Mouse (Mus musculus) adrenal gland (tissue): ENCODE measurements around the gene Ocrl.

Experiments
- intact Hi-C: fragments of 180-260 bp; cut with DNase I; formaldehyde crosslinking; loops from one replicate; pipeline ENCODE4 v1.15.1; 2025
- long read RNA-seq, 2 experiments: library from polyadenylated mRNA; unstranded; transcript quantifications; one replicate each; pipeline ENCODE4 v2.0.0; 2020; ENCODE audit warnings: borderline replicate concordance in 1 of 2; ENCODE audit not compliant: insufficient replicate concordance in 1 of 2

The Ocrl gene
- long read RNA-seq, experiment 1, partial matches to known transcripts: 0 of 11 reads
- long read RNA-seq, experiment 1, other reads (novel, unspliced or antisense): 10 of 11 reads
- long read RNA-seq, experiment 2, partial matches to known transcripts: 5 of 13 reads
- long read RNA-seq, experiment 2, other reads (novel, unspliced or antisense): 6 of 13 reads

DNA sequence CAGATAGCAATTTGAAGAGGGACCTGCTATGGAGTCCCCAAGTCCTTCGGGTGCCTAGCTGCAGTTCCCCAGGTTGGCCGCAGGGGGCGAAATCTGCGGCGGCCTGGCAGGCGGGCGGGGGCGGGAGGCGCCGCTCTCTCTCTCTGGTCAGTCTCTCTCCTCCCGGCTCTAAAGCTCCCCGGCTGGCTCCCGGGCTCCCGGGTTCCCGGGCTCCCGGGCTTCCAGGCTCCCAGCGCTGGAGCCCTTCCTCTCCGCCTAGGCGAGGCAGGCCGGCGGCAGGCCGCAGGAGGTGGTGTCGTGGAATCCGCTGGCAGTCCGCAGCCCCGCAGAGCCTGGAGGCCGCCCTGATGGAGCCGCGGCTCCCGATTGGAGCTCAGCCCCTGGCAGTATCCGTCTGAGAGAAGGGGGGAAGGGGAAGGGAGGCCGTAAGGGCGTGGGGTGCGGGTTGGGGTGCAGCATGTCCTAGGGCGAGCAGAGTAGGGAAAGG, at the start of gene Ocrl:
TSS of gene Ocrl (plus strand) at position 82 of the 487 bp plus-strand sequence.
- intact Hi-C loops: no loop called here

DNA sequence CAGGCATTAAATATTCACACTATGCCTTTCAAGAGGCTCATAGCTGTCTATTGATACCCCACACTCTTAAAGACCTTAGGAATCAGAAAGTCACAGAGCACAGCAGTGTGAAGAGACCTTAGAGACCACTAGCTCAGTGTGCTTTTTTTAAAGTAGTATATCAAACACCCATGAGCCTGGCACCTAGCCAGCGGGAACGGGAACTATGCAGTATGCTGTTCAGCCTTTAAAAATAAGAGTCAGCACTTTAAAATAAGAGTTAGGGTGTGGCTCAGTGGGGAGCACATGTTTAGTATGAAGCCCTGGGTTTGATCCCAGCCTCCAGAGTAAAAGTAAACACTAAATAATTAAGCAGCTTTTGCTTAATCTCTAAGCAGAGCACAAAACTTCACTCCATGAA, 32.1 kb upstream of the Ocrl start:
- intact Hi-C loops: no loop called here

DNA sequence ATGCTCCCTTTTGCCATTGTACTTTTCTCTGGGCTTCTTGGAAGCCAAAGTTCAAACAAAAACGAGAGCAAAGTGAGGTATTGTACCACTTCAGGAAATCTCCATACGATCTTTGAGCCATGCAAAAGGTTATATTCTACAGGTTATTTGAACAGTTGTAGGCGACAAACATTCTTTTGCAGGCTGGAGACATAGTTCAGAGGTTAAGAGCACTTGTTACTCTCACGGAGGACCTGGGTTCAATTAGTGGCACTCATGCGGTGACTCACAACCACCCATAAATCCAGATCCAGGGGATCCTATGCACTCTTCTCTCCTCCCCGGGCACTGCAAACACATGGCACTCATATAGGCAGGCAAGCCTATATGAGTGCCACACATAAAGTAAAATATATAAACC, 29.4 kb upstream of the Ocrl start:
- intact Hi-C loops: no loop called here

DNA sequence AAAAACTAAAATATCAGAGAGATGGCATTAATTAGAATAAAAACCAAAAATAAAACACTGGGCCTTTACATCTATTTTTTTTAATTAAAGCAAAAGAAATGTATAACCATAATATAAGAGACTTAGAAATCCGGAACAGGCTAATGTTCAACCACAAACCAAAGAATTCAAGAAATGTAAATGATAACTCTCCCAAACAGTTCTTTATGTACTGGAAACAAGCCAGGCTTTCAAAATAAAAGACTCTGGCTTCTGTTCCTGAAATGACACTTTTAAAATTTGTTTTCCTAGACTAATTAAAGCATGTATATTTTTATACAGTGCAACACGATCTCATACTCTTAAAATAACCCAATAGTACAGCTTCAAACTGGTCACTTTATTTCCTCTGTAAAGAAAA, 24.8 kb upstream of the Ocrl start:
- intact Hi-C loops: no loop called here

DNA sequence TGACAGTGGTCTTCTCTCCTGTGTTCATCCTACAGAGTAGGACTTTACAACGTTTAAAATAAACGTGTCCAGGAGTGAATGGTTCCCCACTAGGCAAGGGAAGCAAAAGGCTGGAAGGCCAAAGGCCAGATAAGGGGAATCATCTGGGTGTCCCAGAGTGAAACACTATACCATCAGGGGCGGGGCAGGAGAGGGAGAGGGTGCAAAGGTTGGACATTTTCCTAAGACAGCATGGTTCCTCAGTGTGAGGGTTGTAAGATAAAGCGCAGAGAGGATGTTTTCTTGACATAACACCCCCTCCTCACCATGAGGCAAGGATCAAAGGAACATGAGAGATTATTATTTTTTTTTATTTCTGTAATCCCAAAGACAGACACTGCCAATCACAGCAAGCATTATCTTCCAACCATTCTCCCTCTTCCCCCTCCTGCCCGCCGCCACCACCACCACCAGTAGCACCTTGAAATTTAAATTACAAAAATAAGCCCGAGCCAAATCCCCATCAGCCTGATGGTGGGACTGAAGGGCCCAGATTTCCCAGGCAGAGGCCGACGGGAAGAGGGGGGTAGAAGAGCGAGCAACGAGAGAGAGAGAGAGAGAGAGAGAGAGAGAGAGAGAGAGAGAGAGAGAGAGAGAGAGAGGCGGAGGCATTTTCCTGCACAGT, 20.8 kb upstream of the Ocrl start:
- intact Hi-C loops: loop anchor here (10.0 kb wide), 1 partner anchor 187 kb away; no protein-coding TSS in a partner anchor

DNA sequence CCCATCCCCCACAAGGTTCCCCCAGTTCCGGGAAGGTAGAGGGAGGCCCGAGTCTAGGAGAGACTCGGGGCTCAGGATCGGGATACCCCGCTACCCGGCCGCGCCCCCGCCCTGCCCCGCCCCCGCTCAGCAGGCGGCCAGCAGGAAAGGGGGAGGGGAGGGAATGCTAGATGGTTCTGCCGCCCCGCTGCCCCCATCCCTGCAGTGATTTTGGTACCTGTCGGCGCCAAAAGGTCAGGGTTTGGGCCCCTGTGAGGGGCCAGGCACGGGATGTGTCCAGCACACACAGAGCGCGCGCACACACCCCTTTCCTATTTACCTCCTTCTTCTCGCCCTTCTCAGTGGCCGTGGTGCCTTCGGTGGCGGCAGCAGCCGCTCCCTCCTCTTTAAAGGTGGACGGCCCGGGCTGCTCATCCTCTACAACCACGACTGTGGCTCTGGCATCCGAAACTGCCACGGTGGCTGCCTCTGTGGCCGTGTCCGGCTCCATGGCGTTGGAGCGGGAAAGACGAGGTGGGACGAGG, 20.2 kb upstream of the Ocrl start:
- intact Hi-C loops: loop anchor here (10.0 kb wide), 1 partner anchor 187 kb away; no protein-coding TSS in a partner anchor

DNA sequence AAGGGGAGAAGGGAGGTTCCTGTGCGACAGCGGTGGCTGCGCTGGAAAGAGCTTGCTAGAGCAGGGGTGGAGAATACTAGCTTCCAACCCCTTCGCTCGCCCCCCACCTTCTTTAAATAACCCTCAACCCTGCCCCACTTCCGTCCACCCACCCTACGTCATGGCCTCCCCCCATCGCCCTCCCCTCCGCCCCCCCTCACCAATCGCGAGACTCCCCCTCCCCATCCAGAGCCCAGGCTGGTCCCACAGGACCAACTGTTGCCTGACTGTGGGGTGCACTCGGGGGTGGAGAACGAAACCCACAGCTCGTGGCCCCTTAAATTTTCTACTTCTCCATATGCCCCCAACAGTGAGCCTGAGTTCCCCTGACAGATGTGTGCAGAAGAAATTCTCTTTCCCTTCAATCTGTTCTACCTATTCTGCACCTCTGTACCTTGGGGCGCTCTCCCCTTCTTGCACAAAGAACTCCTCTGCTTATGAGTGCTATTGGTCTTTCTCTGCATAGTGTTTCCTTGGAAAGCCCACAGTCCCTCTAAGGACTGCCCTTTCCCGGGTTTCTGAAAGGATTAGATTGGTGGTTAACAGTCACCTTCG, 19.7 kb upstream of the Ocrl start, which contains the start of gene Smarca1:
TSS of gene Smarca1 (minus strand) at position 544 of the 594 bp plus-strand sequence.
- intact Hi-C loops: loop anchor here (10.0 kb wide), 1 partner anchor 188 kb away; no protein-coding TSS in a partner anchor

DNA sequence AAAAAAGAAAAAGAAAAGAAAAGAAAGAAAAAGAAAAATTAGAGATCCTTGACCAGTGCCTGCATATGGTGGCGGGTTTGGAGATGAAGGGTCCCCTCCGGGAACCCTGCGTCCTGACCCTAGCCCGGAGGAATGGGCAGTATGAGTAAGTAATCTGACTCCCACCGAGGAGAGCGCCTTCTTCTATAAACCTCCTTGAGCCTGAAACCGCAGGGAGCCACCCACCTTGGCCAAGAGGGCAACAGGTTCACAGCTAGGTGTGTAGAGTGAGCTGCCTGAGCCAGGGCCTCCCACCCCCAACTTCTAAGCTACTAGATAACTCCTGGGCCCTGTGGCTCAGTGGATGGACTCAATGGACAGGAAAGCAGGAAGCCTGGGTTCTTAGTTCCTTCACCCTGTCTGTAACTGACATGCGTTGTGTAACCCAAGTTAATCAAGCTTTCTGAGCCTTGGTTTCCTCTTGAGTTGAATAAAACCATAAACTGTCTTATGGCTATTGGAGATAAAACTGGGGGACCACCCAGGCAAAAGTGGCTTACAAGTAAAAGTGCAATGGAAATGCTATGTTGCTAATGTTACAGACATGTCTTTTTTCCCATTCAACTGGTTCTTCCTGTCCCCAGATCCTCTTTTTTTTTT, 836 bp downstream of the Ocrl start:
- intact Hi-C loops: no loop called here

DNA sequence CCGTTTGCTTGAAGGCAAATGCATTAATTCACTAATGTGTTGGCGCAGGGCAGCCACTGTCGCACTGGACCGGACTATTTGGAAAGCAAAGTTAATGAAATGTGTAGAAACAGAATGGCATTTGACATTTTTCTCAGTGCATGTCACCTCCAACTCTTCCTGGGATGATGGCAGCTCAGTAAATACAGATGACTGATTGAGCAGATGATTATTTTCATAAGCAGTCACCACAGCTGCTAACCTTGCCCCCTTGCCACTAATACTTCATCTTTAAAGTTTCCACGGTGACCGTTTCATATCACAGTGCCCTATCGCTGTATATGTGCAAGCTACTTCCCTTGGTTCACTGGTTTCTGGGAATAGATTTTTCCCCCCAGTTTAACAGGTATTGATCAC, 1.4 kb downstream of the Ocrl start:
- intact Hi-C loops: no loop called here

DNA sequence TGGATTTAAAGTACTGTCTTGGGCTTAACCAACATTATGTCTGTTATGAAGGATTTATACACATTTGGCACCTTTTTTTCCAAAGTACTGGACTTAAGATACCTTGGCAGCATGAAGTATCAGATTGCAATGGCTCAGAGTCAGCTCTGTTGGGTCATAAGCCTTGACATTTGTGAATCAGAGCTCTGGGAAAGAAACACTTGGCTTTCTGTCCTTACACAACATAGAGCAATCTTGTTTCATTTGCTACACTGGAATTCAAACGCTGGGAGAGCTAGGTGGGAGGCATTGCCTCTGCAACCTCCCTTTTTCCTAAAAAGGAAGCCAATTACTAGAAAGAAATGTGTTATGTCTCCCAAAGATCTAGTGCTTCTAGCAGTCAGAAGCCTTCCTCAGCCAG, 4.6 kb downstream of the Ocrl start:
- intact Hi-C loops: no loop called here

DNA sequence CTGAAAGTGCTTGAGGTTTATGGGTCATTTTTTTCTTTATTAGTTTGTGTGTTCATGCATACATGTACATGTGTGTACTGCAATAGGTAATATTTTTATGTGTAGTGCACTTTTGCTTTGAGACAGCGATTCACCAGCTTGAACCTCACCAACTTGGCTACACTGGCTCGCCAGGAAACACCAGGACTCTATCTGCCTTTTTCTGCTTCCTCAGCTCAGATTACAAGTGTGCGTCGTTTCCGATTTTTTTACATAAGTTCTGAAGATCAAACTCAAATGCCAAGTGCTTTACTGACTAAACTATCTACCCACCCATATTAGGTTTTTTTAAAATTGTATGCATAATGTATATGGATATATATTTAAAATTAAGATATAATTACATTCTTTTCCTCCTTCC, 8.4 kb downstream of the Ocrl start:
- intact Hi-C loops: no loop called here

DNA sequence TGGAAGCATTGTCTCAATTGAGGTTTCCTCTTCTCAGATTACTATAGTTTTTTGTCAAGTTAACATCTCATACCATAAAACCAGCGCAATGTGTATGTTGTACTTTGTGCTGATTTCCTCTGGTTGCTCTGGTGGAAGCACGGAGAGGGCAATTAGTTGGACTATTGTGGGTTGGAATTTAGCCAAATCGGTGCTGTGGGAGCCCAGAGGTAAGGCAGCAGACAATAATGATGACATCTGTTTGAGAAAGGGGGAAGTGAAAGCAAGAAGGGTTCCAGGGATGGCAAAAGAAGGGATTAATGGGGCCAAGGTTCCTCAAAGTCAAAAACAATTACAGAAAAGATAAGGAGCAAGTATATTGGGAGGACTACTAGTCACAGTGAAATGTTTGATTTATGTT, 15.8 kb downstream of the Ocrl start:
- intact Hi-C loops: no loop called here

DNA sequence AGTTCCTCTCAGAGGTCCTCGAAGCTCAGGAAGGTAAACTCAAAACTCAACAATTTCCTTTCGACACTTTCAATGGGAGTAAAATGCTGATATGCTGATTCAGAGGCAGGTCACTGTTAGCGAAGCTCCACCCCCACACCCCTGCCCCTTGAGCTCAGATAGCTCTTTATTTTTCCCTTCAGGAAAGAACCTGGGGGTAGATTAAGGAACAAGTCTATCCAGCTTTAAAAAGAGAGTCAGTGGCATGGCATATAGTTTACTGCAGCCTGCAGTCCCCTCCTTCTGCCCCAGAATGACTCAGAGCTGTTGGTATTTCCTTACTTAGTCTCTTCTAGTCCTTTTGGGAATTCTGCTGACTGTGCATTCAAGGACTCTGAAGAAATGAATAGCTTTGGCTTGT, 18.3 kb downstream of the Ocrl start:
- intact Hi-C loops: no loop called here

DNA sequence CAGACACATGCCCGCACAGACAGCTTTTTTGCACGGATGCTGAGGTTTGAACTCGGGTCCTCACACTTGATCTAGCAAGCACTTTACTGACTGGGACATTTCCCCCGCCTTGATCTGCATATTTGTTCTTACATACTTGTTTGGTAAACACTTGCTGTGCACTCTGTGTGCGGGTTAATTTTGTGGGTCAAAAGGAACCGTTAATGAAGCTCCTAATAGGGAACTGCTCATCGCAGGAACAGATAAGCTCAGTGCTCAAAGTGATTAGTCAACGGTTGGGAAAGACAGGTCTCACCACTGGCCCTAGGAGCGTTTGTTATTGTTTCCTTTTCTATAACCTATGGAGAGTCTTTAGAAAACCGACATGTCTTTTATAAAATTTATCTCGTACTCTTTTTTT, 22.2 kb downstream of the Ocrl start:
- intact Hi-C loops: no loop called here

DNA sequence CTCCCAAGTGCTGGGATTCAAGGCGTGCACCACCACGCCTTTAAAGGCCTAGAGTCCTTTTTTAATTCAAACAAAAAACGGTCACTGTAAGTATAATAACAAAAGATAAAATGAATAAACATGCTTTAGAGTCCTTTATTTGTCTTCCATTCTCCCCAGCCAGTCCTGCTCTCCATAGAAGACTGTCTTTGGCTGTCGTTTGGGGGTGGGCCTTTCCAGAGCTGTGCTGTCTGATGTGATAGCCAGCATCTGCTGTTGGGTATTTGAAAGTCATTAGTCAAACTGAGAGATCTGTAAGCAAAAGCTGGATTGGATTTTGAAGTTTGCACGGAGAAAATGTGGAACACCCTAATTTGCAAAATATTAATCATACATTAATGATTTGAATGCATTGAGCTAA, 24.7 kb downstream of the Ocrl start:
- intact Hi-C loops: no loop called here

DNA sequence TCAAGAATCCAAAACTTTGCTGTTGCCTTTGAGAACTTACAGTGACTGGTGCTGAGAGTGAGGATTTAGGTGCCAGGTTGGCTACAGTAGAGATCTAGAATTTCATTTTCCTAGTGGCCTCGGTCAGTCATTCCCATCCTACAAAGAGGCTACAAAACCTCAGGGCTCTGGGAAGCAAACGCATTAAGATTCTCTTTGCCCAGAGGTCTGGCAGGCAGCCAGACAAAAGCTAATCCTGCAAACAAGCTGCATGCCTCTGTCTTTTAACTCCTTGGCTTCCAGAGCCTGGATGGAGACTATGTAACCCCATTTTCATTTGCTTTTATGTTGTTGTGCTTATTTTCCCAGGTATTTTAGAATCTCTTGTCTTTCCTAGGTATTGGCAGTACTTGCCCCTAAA, 25.6 kb downstream of the Ocrl start:
- intact Hi-C loops: no loop called here

DNA sequence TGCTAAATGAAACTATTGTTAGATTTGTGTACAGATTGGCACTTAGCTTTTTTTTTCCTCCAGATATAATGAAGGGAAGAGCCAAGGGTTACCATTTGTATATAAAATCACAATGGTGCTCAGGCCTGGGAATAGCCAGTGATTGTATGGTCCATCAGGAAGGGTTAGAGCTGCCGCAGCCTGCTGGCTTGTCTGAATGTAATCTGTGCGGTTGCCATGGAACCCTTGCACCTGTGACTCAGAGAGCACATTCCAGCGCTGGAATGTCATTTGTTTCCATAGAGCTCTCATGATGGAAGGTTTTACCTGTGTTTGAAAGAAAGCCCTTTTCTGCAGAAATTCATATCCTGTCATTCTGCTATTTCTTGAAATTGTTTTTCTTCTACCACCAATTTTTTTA, 37.5 kb downstream of the Ocrl start:
- intact Hi-C loops: no loop called here

DNA sequence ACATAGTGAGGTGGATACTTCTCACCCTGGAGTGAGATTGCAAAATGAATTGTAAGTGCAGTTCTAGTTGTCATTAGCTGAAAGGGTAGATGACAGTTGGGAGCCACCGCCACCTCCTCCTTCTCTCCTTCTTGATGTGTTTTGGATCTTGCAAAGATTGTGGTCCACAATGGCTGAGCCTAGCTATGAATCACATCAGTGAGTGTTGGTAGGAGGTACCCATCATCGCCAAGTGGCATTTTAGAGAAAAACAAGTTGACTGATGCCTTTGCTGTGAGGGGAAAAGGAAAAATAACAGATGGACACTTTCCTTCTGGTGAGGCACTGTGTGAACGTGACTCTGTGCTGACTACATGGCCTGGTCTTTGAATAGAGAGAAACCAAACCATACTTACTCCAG, 50.4 kb downstream of the Ocrl start:
- intact Hi-C loops: no loop called here

DNA sequence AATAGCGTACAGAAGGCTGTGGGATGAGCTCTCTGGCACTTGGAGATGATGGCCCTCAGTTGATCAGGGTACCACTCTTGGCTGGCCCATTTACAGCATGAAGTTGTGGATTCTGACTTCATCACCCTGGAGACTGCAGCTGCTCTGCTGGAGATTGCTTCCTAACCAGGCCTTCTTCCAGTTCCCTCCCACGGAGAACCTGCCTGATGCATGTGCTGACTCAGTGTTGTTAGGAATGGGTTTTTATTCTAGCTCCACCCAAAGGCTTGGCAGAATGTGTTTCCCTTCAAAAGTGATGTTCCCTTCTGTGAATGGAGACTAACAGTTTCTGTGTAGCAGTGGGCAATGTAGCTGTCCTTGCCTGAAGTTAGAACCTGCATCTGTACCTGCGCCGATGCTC, 58.2 kb downstream of the Ocrl start:
- intact Hi-C loops: no loop called here

DNA sequence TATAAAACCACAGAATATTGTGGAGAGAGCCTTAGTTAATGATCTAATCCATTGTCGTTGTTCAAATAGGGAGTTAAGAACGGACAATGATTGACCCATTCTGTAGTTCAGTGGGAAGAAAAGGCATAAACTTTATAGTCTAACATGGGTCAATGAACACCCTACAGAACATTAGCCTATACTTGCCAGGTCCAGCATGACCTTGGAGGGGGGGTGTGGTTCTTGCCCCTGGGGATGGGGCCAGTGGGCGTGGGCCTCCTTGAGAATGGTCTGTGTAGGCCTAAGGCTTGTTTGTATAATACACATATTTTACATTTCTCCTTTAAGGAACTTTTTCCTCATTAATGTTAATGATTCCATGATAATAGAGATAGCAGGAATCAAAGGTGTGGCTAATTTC, 58.7 kb downstream of the Ocrl start:
- intact Hi-C loops: no loop called here

DNA sequence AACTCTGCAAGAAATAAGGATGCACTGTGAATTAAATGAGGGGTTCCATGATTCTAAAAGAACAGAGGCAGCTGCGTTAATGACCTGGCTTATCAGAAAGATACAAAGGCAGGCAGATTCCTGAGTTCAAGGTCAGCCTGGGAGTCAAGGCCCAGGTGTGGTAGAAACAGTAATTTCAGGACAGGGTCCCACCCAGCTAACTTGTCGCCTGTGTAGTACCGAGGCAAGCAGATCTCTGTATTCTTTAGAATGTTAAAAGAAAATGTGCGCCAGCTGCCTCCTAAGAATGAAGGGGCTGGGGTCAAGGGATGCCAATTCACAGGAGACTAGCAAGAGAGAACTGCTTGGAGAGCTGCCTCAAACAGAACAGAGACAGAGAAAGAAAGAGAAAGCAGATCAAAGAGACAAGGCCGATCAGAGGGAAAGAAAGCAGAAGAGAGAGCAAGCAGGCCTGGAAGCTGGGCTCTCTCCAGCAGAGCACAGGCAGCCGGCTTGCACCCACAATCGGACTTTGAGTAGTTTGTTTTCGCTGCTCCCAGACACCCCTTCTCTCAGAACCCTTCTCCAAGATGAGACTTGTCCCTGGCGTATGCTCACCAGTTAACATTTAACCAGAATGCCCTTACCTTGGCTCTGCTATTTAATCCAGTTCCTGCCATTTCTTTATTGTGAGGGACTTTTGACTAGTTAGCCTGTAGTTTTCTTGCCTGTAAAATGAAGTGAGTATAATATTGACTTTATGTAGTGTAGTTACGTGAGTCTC, 59.4 kb downstream of the Ocrl start:
- intact Hi-C loops: no loop called here
